Mouse (Mus musculus): ENCODE results near the gene Fam187a.

Gene Fam187a

GRCm38 (mm10) chr11:102884616-102885219 is at the start of gene Fam187a:
Gene Fam187a (plus strand): TSS chr11:102885169.
- DNase-seq (ENCODE audit: low spot score) = no peak

- DNase-seq (ENCODE audit: low spot score) = no peak
Measured at GRCm38 (mm10) chr11:102835549-102835948, 49.4 kb upstream of the Fam187a start, which contains the start of gene Higd1b. Gene Higd1b (plus strand): TSS chr11:102835849.

GRCm38 (mm10) chr11:102836146-102836545 is 48.8 kb upstream of the Fam187a start:
- no peak for DNase-seq (ENCODE audit: low spot score)

GRCm38 (mm10) chr11:102837385-102837784 is 47.6 kb upstream of the Fam187a start:
- no peak for DNase-seq (ENCODE audit: low spot score)

GRCm38 (mm10) chr11:102838126-102838525 is 46.8 kb upstream of the Fam187a start:
- no peak for DNase-seq (ENCODE audit: low spot score)

GRCm38 (mm10) chr11:102838616-102839150 is 46.3 kb upstream of the Fam187a start:
- no peak for DNase-seq (ENCODE audit: low spot score)

GRCm38 (mm10) chr11:102845926-102846325 is 39.0 kb upstream of the Fam187a start:
- DNase-seq (ENCODE audit: low spot score) = no peak

- peak; percentile 46 for DNase-seq (ENCODE audit: low spot score)
Measured at GRCm38 (mm10) chr11:102851883-102852282, 33.1 kb upstream of the Fam187a start.

GRCm38 (mm10) chr11:102853760-102854159 is 31.2 kb upstream of the Fam187a start:
- DNase-seq (ENCODE audit: low spot score) = no peak

GRCm38 (mm10) chr11:102855941-102856340 is 29.0 kb upstream of the Fam187a start:
- no peak for DNase-seq (ENCODE audit: low spot score)

- no peak for DNase-seq (ENCODE audit: low spot score)
Measured at GRCm38 (mm10) chr11:102858951-102859350, 26.0 kb upstream of the Fam187a start.

- DNase-seq (ENCODE audit: low spot score) = peak; percentile 31
Measured at GRCm38 (mm10) chr11:102859933-102860332, 25.0 kb upstream of the Fam187a start.

- DNase-seq (ENCODE audit: low spot score) = peak; percentile 77
Measured at GRCm38 (mm10) chr11:102864272-102864671, 20.7 kb upstream of the Fam187a start.

GRCm38 (mm10) chr11:102874801-102875334 is 10.1 kb upstream of the Fam187a start:
- peak; percentile 68 for DNase-seq (ENCODE audit: low spot score)

GRCm38 (mm10) chr11:102879558-102879957 is 5.4 kb upstream of the Fam187a start:
- no peak for DNase-seq (ENCODE audit: low spot score)

- peak; percentile 94 for DNase-seq (ENCODE audit: low spot score)
Measured at GRCm38 (mm10) chr11:102880585-102881313, 4.2 kb upstream of the Fam187a start, which contains the start of the genes Eftud2 and Ccdc103. Gene Eftud2 (minus strand): TSS chr11:102880985. Gene Ccdc103 (plus strand): TSS chr11:102881204.

GRCm38 (mm10) chr11:102881314-102882198 is 3.4 kb upstream of the Fam187a start:
- no peak for DNase-seq (ENCODE audit: low spot score)

- DNase-seq (ENCODE audit: low spot score) = no peak
Measured at GRCm38 (mm10) chr11:102887433-102887832, 2.5 kb downstream of the Fam187a start.

GRCm38 (mm10) chr11:102888135-102888534 is 3.2 kb downstream of the Fam187a start:
- peak; percentile 50 for DNase-seq (ENCODE audit: low spot score)

- no peak for DNase-seq (ENCODE audit: low spot score)
Measured at GRCm38 (mm10) chr11:102890096-102890495, 5.1 kb downstream of the Fam187a start.

- DNase-seq (ENCODE audit: low spot score) = peak; percentile 47
Measured at GRCm38 (mm10) chr11:102893015-102893651, 8.2 kb downstream of the Fam187a start.
